Mouse (Mus musculus): ENCODE measurements at regions not wholly inside any gene's neighbourhood (a gene's known extent, or its start where the extent isn't known, plus 50 kb on each side); places are given as distances from the start of the nearest gene placed in this dataset.

DNA sequence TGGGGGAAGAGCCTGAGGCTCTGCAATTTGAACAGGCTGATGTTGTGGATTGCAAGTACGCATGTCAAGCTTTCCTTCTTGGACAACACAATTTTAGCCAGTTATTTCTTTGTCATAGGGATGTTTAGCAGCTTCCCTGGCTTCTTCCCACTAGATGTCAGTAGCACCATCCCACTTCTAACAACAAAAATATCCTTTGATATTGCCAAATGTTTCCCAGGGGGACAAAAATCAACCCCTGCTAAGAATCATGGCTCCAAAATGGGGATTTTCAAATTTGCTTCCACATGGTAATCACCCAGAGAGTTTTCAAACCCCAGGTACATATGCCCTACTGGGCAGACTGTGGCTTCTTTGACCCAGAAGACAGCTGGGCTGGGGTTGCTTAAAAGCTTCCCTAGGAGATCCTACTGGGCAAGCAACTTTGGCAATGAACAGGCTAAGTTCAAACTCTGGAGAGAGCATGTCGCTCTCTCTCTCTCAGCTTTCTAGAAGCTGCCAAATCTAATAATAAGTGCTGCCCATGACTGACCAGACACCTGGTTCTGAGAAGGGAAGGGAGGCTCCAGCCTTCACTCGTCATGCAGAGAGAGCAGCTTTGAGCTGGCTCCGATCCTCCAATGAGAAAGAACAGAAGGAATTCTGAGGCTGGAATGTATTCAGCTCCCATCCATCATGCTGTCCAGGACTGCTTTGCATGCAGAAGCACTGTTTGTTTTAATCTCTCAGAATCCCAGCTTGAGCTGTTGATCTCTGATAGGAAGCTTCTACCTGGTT lies 157.2 kb upstream of the Ghitm start:
- peak; percentile 37 for DNase-seq

DNA sequence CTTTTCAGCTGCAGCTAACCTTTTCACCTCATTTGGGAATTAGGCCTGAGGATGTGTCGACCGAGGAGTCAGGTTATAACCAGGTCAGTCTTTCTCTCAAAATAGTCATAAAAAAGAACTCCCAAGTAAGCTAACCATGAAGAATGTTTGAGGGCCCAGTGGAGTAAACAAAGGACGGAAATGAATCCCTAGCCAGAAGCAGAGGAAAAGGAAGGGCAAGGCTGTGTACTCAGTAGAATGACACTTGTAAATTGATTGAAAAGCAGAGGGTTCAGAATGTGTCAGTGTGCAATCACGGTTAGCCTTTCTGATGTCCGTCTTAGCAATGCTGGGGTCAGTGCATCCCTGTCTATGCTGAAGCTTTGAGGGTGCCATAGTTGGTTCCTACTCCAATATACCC lies 149.3 kb upstream of the Ghitm start:
- peak; percentile 31 for DNase-seq

DNA sequence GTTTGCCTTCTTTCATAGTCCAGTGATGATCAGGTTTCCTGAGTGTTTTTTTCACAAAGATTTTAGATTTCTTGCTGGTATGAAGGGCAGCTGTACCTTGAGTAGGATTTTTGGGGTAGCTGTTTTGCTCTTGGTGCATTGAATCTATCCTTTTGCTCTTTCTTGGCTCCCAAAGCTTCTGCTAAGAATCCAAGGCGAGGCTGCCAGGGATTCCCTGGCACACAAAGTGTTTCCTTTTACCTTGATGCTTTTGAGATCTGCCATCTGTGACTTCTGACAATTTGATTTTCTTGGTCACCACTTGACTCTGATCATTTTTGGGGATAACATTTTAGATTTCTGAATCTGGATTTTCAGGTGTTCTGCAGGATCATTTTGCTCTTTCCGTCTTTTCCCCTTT lies 144.3 kb upstream of the Ghitm start:
- DNase-seq: no peak

DNA sequence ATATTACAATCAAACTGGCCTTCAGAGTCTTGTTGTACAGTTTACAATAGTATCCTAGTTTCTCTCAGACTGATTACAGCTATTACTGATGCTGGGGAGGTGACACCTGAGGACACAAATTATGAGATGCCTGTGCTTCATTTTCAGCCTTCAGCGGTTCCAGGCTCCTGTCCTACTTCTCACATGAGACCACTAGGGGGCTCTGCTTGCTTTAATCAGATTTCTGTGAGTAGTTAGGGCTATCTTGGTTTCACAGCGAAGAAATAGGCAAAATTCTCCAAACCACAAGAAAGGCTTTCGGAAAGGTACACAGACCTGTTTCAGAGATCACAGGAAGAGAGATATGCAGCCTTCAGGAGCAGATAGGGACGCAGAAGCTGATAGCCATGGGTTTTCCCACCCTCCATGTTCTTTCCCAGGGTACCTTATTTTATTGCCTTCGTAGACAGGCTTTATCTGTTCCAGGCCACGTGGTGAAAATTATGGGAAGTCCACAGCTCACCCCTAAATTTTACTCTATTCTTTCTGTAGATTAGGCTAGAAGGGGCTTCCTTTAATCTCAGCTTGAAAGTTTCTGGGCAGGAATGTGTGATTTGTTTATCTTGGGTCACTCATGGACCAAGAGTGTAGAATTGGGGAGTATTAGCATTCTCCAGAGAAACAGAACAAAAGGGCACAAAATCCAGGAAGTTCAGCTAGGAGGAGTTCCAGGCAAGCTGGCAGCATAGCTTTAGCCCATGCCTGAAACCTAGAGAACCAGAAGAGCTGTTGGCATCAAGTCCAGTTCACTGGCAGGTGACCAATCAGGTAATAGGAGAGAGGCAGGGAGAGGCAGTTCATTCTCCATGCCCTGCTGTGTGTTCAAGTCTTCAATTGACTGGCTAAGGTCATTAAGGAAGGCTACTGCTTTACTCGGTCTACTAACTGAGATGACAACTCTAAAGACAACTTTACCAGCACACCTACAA lies 141.9 kb upstream of the Ghitm start:
- peak; percentile 30 for DNase-seq

- no peak for DNase-seq
These were observed 137.0 kb upstream of the Ghitm start for GRCm38 (mm10) chr14:37272063-37272462.

- DNase-seq: no peak
These were observed 136.2 kb upstream of the Ghitm start for GRCm38 (mm10) chr14:37271015-37271933.

DNA sequence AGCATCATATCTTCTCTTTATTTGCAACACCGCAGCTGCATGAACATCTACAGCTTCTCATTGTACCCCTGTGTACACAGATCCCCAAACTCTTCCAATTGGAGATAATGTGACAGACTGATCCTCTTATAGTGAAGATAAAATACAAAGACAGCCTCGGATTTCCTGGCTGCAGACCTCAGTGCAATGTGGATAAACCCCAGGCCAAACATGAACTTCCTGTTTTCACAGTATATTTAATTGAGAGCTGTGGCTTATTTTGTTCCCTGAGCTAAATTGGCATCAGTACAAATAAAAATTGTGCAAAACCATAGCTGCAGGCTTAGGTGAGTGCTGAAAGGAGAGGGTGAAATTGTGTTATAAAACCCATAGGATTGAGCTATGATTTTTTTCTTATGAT lies 134.8 kb upstream of the Ghitm start:
- no peak for DNase-seq

DNA sequence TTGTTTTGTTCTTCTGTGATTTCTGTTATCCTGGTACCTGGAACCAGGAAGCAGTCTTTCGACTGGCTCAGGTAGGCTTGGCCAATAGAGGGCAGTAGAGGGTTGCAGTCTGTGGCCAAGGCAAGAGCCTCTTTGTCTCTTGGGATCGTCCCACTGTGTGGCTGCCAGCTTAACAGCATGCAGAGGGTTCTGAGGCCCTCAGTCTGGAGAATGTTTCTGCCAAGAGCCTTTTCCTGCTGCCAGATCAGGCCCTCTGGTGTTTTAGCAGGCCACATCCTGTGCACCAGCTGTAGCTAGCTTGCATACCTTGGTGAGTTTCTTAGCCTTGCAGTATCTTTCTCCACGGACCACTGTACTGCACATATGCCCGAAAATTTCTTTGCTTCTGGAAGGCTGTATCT lies 103.6 kb upstream of the Ghitm start:
- peak; percentile 52 for DNase-seq

- no peak for DNase-seq
These were observed 102.1 kb upstream of the Ghitm start for GRCm38 (mm10) chr14:37237191-37237590.

DNA sequence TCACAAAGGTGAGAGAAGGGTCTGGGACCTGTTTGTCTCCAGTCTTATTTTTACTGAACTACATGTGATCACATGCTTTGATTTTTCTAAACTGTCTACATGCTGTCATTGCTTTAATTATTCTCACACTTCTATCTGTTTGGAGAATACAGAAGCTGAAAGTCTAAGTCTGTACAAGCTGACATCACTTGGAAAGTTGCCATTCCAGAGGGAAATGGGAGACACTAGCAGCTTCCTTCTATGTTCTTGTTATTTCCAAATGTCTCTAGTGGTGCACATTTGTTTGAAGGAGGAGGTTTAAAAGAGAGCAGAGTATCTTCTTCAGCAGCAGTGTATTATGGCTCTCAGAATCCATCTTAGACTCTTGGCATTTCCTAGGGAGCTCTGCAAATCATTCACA lies 73.2 kb upstream of the Ghitm start:
- DNase-seq: no peak

GRCm38 (mm10) chr14:37189795-37190194 lies 54.7 kb upstream of the Ghitm start:
- DNase-seq: no peak
